Mouse (Mus musculus) ZHBTc4 (cell line): Measurements from ENCODE around the gene Gm45902.

Source experiments
- DNase-seq: peaks from one replicate; pipeline ENCODE4 v3.0.0-alpha.2; 2011; ENCODE audit warnings: low read depth, low spot score

Gm45902 gene

DNA sequence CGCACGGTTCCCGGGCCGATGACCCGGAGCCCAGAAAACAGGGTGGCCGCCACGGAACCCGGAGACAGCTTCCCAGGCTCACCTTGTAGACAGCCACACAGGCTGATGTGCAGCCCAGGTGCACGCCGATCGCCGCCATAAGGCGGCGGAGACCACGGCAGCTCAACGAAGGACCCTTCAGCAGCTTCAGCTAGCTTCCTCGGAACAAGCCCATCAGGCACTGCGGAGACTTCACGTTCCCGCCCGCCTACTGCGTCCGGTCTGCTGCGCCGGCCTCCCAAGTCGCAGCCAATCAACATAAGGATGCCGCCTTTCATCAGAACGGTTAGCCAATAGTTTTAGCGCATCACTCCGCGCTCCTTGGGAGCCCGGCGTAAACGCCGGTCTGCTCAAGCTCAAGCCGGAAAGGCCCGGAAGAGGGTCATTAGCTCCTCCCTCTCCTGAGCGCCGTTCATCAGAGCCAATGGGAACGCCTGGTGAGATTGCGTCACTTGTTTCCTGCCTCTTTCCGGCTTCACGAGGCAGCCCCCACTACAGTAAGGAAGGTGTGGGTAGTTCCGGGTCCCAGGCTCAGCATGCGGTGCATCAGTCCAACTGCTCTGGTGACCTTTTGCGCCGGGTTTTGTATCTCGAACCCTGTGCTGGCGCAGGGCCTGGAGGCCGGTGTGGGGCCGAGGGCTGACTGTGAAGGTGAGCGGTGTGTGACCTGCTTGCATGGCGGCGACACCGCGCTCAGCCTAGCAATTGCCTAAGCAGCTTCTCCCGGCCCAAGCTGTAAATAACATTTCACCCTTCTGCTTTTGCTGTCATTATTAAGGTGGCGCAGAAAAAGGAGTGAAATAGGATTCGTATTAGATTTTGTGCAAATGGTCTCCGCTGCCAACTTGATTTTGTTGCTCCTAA, at the start of gene Gm45902, which contains the start of the genes Hspa14 and Cdnf:
Gene Gm45902 (minus strand): TSS at position 239 of the 903 bp plus-strand sequence.
Gene Hspa14 (minus strand): TSS at position 263 of the 903 bp plus-strand sequence.
Gene Cdnf (plus strand): TSS at position 479 of the 903 bp plus-strand sequence.
- DNase-seq = peak; percentile 99

DNA sequence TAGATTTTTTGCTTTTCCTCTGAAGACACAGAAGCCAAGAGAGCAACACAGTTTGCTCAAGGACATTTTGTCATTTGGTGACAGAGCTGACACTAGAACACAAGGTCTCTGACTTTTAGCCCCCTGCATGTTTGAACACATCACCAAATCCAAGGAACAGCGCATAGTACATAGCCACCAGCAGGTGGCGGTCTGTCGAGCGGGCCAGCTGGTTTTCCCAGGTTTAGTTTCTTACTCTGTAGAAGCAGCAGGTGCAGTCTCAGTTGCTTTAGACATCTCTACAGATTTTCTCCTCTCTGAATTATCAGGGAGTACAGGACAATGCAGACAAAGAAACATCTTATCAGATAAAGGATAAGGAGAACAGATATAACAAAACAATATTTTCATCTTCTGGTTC, 34.0 kb upstream of the Gm45902 start:
- DNase-seq = peak; percentile 82

DNA sequence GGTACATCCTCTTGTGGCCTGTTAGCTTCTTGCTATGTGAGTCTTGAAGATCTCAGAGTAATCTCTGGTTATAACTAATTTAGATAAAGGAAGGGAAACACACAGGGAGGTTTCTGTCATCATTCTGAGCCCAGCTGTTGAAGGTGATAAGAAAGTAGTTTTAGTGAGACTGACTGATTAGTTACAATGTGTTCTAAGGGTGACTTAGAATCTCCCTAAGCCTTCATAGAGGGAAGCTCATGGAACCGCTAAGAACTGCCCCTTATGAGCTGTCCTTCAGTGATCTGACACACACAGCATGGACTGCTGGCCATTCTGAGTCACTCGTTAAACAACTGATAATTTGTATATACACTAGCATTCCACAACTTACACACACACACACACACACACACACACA, 33.5 kb upstream of the Gm45902 start:
- DNase-seq = no peak

DNA sequence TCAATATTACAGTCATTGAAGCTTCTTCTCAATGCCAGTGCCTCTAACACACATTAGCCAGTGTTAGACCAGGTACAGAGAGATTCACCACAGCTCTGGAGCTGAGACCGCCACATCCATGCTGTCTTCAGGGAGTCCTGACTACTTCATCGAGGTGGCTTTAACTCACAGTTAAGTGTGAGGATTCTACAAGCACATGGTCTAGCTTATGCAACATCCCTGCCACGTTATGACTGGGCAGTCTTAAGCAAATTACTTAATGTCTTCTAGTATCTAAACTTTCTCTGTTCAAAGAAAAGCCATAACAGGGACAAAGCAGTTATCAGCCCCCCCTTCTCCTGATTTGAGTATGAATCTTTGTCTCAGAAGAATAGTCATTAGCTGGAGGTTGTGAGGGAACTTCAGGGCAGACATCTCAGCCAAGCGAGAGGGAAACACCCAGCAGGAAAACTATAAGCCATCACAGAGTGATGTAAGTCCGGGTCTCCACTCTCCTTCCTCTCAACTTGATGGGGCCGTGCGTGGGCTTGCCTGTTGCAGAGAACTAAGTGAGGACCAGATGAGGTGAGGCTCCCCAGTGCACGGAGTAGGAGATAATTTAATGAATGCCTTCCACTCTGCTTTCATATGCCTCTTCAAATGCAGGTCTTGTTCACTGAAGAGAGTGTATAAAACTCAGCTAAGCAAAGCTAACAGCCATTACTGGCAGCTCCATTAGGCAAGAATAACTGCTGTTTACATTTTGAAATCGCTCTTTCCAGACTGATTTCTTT, 28.9 kb upstream of the Gm45902 start:
- no peak for DNase-seq

DNA sequence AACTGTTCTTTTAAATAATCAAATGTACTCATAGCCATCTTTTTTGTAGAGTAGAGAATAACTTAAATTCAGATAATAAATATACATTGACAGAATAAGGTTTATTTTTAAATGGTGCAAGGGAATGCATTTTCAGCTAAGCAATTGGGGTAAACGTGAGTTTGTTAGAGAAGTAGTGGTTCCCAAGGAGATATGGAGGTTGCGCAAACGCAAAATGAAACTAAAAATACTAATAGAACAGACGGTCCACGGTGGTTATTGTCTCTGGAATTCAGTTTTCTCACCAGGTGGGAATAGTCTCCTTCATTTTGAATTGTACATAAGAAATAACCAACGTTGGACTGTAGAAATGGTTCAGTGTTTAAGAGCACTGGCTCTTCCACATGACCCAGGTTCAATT, 13.7 kb upstream of the Gm45902 start:
- no peak for DNase-seq

DNA sequence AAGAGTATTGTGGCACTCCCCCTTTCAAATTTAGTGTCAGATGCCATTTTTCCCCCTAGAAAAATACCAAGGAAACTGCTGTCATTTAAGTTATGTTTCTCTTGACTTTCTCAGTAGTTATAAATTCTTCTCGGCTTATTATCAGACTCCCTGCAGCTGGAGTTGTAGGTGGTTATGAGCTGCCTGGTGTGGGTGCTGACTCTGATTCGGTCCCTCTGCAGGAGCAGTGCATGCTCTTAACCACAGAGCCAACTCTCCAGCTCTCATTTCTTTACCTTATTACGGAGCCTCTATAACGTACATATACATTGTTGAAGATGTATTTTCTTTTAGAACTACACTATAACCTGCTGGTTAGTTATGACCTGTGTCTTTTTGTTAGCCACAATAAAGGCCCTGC, 10.0 kb upstream of the Gm45902 start:
- DNase-seq = no peak

DNA sequence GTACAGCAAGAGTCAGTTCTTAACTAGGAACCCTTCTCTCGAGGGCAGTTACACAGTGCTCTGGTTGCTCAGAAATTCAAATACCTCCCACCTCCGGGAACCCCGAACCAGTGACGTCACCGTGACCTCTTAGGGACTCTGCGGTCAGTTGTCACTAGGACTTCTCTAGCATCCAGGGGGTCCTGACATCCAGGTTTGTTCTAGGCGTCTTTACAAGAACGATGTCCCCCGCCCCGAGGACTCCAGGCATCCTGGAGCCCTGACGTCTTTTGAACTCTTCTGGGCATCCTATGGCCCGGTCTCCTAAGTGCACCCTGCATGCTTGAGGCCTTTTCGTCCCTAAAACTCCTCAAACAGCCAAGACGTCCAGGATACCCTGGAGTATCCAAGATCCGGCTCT, 514 bp downstream of the Gm45902 start:
- peak; percentile 43 for DNase-seq

DNA sequence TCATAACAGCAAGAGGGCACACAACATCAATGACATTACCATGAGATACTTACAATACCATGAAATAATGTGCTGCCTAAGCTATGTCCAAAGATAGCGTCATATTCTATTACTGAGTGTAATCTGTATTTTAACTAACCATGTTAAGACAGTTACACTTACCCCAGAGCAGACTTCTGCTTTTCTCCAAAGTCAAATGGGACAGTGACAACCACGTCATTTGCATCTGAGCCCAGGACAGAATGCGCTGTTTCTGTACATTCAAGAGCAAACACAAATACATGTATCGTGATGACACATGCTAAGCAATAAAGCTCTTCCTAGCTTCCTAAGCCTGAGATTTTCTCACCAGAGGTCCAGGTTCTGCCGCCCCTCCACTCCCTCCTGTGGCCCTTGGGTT, 11.7 kb downstream of the Gm45902 start:
- DNase-seq = no peak

DNA sequence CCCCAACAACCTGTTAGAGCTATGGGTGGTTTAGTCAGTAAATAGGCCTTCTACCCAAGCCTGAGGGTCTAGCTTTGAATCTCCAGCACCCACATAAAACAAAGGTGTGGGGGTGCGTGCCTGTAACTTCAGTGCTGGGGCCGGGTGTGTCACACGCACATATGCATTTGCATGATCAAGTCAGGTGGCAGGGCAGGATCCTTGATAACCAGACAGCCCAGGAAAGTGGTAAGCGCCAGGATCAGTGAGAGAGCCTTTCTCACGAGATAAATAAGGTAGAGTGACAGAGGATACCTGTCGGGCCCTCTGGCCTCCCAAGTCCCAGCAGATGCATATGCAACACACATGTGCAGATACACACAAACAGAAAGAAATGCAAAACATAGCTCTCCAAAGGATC, 13.0 kb downstream of the Gm45902 start:
- no peak for DNase-seq

DNA sequence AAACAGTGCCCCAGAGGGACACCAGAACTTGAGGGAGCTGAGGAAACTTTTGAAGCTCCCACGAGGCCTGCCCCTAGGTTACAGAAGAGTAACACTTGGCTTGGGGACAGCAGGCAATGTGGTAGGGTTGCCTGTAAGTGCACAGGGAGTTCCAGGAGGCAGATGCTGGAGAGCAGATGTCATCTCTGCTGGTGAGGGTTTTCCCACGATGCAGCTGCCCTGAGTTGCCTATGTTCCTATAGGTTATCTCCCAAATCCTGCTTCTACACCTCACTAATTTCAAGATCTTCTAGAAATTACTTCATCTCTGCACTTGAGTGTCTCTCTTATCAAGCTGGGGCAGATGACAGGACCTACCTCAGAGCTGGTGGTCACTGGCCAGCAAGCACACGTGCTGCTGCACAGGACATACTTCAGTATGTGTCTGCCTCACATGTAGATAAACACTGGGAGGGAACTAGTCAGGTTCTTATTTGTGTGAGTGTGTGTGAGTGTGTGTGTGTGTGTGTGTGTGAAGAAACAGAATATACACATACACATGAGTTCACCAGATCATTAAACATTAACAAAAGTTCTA, 18.7 kb downstream of the Gm45902 start:
- no peak for DNase-seq

DNA sequence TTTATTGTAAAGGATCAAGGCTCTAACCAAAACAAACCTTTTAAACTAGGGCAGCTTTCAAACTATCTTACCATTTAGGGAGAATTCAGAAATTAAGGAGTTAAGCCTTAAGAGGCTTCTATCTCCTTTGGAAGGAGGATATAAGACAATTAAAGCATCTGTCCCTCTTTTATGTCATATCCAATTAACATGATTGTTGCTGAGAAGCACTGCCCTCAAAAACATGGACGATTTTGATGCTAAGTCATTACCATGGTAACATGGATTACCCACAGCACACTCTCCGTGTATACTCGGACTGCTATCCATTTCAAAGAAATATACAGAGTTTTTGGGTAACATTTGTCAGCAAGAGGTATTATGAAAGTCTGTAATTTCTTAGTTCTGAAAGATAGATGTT, 22.8 kb downstream of the Gm45902 start:
- no peak for DNase-seq

DNA sequence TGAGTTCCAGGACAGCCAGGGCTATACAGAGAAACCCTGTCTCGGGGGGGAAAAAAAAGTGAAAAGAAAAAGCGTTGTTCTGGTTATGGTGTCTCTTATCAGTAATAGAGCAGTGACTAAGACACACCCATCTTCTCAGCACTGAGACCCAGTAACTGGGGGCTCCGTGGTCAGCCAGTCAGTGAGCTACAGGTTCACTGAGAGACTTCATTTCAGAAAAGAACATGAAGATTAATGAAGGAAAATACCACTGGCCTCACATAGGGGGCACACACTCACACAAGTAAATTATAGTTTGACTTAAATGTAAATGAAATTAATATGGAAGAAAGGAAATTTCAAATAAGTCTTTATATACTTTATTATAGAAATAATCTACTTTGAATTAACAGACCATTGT, 32.4 kb downstream of the Gm45902 start:
- no peak for DNase-seq

DNA sequence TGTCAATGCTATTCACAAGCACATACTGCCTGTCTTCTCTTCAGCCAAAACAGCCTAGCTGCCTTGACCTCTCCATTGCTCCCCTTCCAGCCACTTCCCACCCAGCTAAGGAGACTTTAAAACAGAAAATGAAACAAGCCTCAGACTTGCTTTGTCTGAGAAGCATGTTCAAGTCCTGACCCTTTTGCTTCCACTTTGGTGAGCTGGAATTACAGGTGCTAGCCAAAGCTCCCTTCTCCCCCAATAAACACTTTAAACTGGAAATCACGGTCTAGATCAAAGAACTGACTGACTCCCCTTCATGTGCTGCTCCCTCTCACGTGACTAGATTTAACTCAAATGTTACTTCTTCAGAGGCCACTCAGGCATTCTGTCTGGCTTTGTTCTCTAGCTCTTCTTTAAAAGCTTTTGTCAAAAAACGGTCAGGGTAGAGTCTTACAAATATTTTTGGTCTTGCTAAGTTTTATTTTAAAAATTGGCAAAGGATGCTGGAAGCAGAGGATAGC, 36.8 kb downstream of the Gm45902 start:
- no peak for DNase-seq

DNA sequence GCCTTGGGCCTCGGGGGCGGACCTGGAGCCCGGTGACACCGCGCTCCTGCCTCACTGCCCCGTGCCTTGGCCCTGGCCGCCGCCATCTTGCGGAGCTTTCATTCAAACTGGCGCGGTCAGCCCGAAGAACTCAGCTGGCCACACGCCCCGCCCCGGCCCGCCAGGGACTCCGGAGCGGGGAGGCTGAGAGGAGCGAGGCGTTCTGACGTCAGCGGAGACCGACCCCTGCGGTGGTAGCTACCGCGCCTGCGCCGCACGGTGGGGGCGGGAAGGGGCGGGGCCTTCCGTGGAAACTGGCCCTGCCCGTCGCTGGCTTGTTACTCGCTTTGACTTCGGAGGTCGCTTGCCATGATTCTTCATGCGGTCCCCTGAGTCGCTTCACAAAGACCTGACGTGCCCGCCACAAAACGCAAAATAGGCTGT, 37.7 kb downstream of the Gm45902 start, which contains the start of gene Suv39h2:
Gene Suv39h2 (minus strand): TSS at position 171 of the 423 bp plus-strand sequence.
- DNase-seq = peak; percentile 97

DNA sequence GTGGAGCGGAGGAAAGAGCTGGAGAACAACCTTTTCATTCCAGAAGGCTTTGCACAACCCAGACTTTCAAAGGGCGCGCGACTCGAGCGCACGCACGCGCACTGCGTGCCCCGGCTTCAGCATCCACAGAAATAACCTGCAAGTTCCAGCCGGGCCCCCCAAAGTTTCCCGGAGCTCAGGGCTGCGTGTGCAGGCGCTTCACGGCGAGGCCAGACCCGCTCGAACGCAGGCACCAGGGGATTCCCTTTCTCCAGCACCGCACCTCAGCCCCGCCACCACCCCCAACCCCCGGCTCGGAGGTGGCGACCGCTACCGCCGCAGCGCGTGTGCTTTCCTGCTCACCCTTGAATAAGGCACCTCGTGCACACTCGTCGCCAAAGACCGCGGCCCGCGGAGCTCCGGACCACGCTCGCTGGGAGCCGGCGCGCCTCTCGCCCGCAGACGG, 38.2 kb downstream of the Gm45902 start:
- peak; percentile 88 for DNase-seq

DNA sequence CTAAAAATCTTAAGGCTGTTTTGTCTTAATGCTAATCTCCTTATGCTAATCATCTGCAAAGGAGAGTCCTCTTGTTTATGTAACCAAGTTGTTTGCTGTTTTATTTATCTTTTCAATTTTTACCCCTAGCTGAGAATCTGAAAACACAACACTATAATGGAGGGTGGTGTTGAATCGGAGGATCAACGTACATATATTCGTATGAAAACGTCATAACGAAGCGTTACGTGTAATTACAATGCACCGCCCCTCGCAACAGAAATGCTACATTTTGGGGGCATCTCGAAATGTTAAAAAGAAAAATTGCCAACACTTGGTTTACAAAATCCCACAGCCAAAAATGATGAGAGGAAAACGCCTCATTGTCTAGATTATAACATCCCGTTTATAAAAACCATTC, 38.7 kb downstream of the Gm45902 start:
- no peak for DNase-seq

DNA sequence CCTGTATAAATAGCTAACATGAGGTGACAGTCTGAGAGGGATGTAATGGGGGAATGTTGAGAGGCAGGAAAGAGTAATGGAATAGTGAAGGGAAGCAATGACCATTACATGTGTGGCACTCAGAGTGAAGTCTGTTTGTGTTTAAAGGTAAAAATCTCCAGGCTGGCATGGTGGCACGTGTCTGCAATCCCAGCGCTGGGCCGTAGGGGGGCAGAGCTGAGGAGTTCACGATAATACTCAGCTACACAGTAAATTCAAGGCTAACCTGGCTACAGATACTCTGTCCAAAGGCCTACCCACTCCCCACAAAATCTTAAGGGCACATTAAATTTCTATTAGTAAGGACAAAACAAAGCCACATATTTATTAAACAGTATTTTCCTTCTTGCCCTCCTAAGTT, 56.0 kb downstream of the Gm45902 start:
- peak; percentile 40 for DNase-seq
